Mouse (Mus musculus) neural tube, embryonic 11.5 days (tissue): ENCODE data around the gene Gm3880. TPM values are rescaled to one million over a fixed set of nuclear protein-coding genes. Genes with fewer than 3 reads are reported as not detected.

ENCODE experiments used
- ATAC-seq: fragments of 200-750 bp; cut with Nextera tagmentation; 2 replicates; pipeline ENCODE4 v1.8.0; 2017; ENCODE audit warnings: moderate number of reproducible peaks, mild to moderate bottlenecking, moderate TSS enrichment, moderate library complexity; ENCODE audit not compliant: insufficient read depth, low FRiP score, low TSS enrichment
- DNase-seq: peaks from one replicate; pipeline ENCODE4 v3.0.0-alpha.2; 2015; ENCODE audit warnings: low spot score
- H3K27ac ChIP-seq: fragments of 300-500 bp; sonication (generic); 2 replicates; pipeline ENCODE4 v1.5.1; 2014; ENCODE audit warnings: low read depth, mild to moderate bottlenecking, low read length
- H3K27me3 ChIP-seq: fragments of 300-500 bp; sonication (generic); 2 replicates; pipeline ENCODE4 v1.6.1; 2014; ENCODE audit warnings: mild to moderate bottlenecking, low read length, mixed read lengths; ENCODE audit not compliant: control insufficient read depth, insufficient read depth
- H3K36me3 ChIP-seq: fragments of 300-500 bp; sonication (generic); 2 replicates; pipeline ENCODE4 v1.6.1; 2014; ENCODE audit warnings: mild to moderate bottlenecking, low read length, moderate library complexity, mixed read lengths; ENCODE audit not compliant: control insufficient read depth, insufficient read depth
- H3K4me1 ChIP-seq: fragments of 300-500 bp; sonication (generic); 2 replicates; pipeline ENCODE4 v1.6.1; 2014; ENCODE audit warnings: low read length, mixed read lengths; ENCODE audit not compliant: control insufficient read depth, insufficient read depth
- H3K4me2 ChIP-seq: fragments of 300-500 bp; sonication (generic); 2 replicates; pipeline ENCODE4 v1.6.1; 2014; ENCODE audit warnings: low read depth, mild to moderate bottlenecking, moderate library complexity
- H3K4me3 ChIP-seq: fragments of 300-500 bp; sonication (generic); 2 replicates; pipeline ENCODE4 v1.5.1; 2014; ENCODE audit warnings: low read depth, low read length
- H3K9ac ChIP-seq: fragments of 300-500 bp; sonication (generic); 2 replicates; pipeline ENCODE4 v1.6.1; 2014; ENCODE audit warnings: mild to moderate bottlenecking, low read length
- H3K9me3 ChIP-seq: fragments of 300-500 bp; sonication (generic); 2 replicates; pipeline ENCODE4 v1.6.1; 2016; ENCODE audit warnings: low read length; ENCODE audit not compliant: control insufficient read depth
- WGBS: fragments of 180-500 bp; shearing (Covaris S2); extraction: QIAGEN DNeasy Blood & Tissue Kit; methylation state at CpG from one replicate; pipeline ENCODE4 v1.1.7; 2014; 5-methylcytosine and 5-hydroxymethylcytosine counted together
- polyA plus RNA-seq: library from polyadenylated mRNA; unstranded; fragments of >200 nt; fragmentation: Nextera tagmentation; extraction: Ambion mirVana; gene quantifications from 2 replicates; pipeline ENCODE4 v1.2.1, GENCODE M21; 2014

Gene Gm3880
- polyA plus RNA-seq, 1 experiment from 2014 or later, result not detected

DNA sequence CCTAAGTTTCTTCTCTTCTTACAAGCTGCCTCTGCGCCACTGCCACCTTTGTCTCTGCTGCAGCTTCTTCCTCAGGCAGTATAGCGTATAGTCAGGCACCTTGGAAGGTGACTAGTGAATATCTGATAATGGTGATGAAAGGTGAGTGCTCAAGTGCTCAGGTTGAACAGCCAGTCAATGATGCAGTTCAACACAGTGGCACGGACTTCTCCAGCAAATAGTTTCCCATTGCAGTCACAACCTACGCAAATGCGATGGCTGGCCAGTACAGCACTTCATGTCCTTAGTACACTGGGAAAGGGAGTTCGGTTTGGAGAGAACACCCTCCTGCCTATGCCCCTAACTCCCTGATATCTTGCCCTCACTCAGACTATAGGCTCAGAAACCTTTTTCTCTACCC is 41.6 kb downstream of the Gm3880 start:
- DNase-seq (no peak), ATAC-seq (no peak)
- no peak overlapping the region; the same call in 1 of the 2 replicates for H3K4me2 ChIP-seq
- H3K4me1 ChIP-seq, result no peaks in the 10 kb centered on the region
- 63% methylated on average over 6 of the region's 6 CpGs for WGBS
- no peaks in the 10 kb centered on the region for H3K36me3 ChIP-seq
- no peak overlapping the region for H3K9ac ChIP-seq
- H3K9me3 ChIP-seq, result no peaks in the 10 kb centered on the region
- H3K4me3 ChIP-seq, result no peak overlapping the region
- H3K27me3 ChIP-seq, result peaks cover 9% of the 10 kb centered on the region
- H3K27ac ChIP-seq, result no peak overlapping the region

- H3K4me1 ChIP-seq, result no peaks in the 10 kb centered on the region
- WGBS, result 22% methylated on average over 8 of the region's 8 CpGs
- peaks cover 9% of the 10 kb centered on the region for H3K27me3 ChIP-seq
- H3K9me3 ChIP-seq, result no peaks in the 10 kb centered on the region
- H3K4me3 ChIP-seq, result peak overlapping the region; percentile 48
- H3K36me3 ChIP-seq, result no peaks in the 10 kb centered on the region
- H3K9ac ChIP-seq, result peak overlapping the region; percentile 57; the same call in 1 of the 2 replicates
- peak overlapping the region; percentile 48 for H3K4me2 ChIP-seq
- ATAC-seq (no peak), DNase-seq (peak; percentile 30)
- H3K27ac ChIP-seq, result no peak overlapping the region
Observed at GRCm38 (mm10) chrX:102644573-102644951, 42.2 kb downstream of the Gm3880 start.

DNA sequence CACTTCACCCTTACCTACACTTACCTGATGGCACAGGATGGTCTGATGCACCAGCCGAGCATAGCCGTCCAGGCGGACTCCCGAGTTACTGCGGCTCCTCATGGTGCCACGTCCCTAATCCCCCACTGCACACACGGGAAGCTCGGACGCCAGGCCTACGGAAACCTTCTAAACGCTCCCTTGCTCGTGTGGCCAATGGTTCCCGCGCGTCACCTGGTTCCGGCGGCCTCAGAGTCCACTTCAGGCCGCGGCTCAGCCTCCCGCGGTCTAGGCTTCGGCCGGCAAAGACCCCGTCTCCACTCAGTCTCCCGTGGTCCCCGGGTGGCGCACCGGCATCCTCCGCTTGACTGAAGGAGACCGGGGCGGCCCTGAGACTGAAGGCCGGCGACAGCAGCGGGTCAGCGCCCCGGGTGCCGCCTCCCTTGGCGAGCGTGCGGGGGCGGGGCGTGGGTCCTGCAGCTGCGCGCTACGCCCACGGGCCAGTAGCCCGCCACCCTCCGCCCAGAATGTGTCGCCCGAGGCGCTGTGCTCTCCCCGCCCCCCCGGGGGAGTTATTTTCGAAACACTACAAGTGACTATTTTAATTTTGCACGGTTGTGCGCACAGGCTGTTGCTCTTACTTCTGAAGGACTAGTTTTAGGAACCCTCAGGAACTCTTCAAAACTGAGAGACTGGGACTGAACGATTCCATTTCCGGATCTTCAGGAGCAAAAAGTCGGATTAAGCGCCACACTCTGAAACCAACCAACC is 42.8 kb downstream of the Gm3880 start, which contains the start of gene Phka1:
TSS of gene Phka1 (minus strand) at position 424 of the 750 bp plus-strand sequence.
- peak within 1 kb of the TSS; percentile 48 for H3K4me3 ChIP-seq
- no peaks in the 10 kb centered on the region for H3K36me3 ChIP-seq
- H3K4me2 ChIP-seq, result peak within 1 kb of the TSS; percentile 48
- ATAC-seq, result peak; percentile 67; the same call in 1 of the 2 replicates
- H3K27me3 ChIP-seq, result peaks cover 9% of the 10 kb centered on the region
- no peaks in the 10 kb centered on the region for H3K9me3 ChIP-seq
- no peaks in the 10 kb centered on the region for H3K4me1 ChIP-seq
- no peak within 1 kb of the TSS for H3K27ac ChIP-seq
- peak; percentile 54 for DNase-seq
- 23% methylated on average over 47 of the region's 60 CpGs for WGBS
- peak within 1 kb of the TSS; percentile 57 for H3K9ac ChIP-seq

Other genes with a start within 250 kb of the Gm3880 start
- 1.6 and 2.6 TPM in 2 replicates for gene Hdac8, start 181.6 kb downstream of the Gm3880 start, polyA plus RNA-seq
- gene Phka1, start 42.7 kb downstream of the Gm3880 start, polyA plus RNA-seq, result 6.3 and 6.8 TPM in 2 replicates
- gene Gm9112, start 20.7 kb upstream of the Gm3880 start, polyA plus RNA-seq, result not detected in 2 replicates
- not detected in 2 replicates for gene Dmrtc1b, start 20.9 kb upstream of the Gm3880 start, polyA plus RNA-seq
- not detected in 2 replicates for gene Dmrtc1c1, start 116.0 kb upstream of the Gm3880 start, polyA plus RNA-seq
- not detected in 2 replicates for gene Dmrtc1c2, start 167.6 kb upstream of the Gm3880 start, polyA plus RNA-seq
- not detected in 2 replicates for gene 1700031F05Rik, start 181.0 kb upstream of the Gm3880 start, polyA plus RNA-seq
- gene Dmrtc1a, start 221.7 kb upstream of the Gm3880 start, polyA plus RNA-seq, result 0.31 and 0.81 TPM in 2 replicates
- not detected in 2 replicates for gene 1700011M02Rik, start 221.9 kb upstream of the Gm3880 start, polyA plus RNA-seq
- not detected in 2 replicates for gene 1700018G05Rik, start 241.4 kb upstream of the Gm3880 start, polyA plus RNA-seq